Mouse (Mus musculus) liver, embryonic 15.5 days (tissue): ENCODE data around the gene Mybpc3. TPM values are rescaled to one million over a fixed set of nuclear protein-coding genes. Genes with fewer than 3 reads are reported as not detected.
A peak's percentile ranks its signal among the peaks of the same experiment; 100 is the strongest.

Experiments
- ATAC-seq: fragments of 200-750 bp; cut with Nextera tagmentation; 2 replicates; pipeline ENCODE4 v1.8.0; 2017; ENCODE audit warnings: moderate number of reproducible peaks, mild to moderate bottlenecking, moderate library complexity; ENCODE audit not compliant: insufficient read depth
- H3K27ac ChIP-seq: fragments of 300-500 bp; sonication (generic); replicated peaks from 2 replicates; pipeline ENCODE4 v1.5.1; 2015; ENCODE audit warnings: mild to moderate bottlenecking, inconsistent platforms
- H3K27me3 ChIP-seq: fragments of 300-500 bp; sonication (generic); 2 replicates; pipeline ENCODE4 v1.6.1; 2015; ENCODE audit warnings: mild to moderate bottlenecking, inconsistent platforms
- H3K36me3 ChIP-seq: fragments of 300-500 bp; sonication (generic); replicated peaks from 2 replicates; pipeline ENCODE4 v1.6.1; 2015; ENCODE audit warnings: moderate library complexity, mild to moderate bottlenecking, inconsistent platforms
- H3K4me1 ChIP-seq: fragments of 300-500 bp; sonication (generic); replicated peaks from 2 replicates; pipeline ENCODE4 v1.6.1; 2015; ENCODE audit warnings: inconsistent platforms
- H3K4me2 ChIP-seq: fragments of 300-500 bp; sonication (generic); 2 replicates; pipeline ENCODE4 v1.6.1; 2015; ENCODE audit warnings: moderate library complexity, mild to moderate bottlenecking, inconsistent platforms
- H3K4me3 ChIP-seq: fragments of 300-500 bp; sonication (generic); replicated peaks from 2 replicates; pipeline ENCODE4 v1.5.1; 2015; ENCODE audit warnings: mild to moderate bottlenecking, inconsistent platforms
- H3K9ac ChIP-seq: fragments of 300-500 bp; sonication (generic); 2 replicates; pipeline ENCODE4 v1.6.1; 2015; ENCODE audit warnings: moderate library complexity, mild to moderate bottlenecking, inconsistent platforms
- H3K9me3 ChIP-seq: fragments of 300-500 bp; sonication (generic); replicated peaks from 2 replicates; pipeline ENCODE4 v1.6.1; 2016; ENCODE audit warnings: inconsistent platforms
- WGBS: fragments of 180-500 bp; shearing (Covaris S2); methylation state at CpG from one replicate; pipeline ENCODE4 v1.1.7; 2015; ENCODE audit warnings: mixed read lengths; ENCODE audit not compliant: insufficient replicate concordance; 5-methylcytosine and 5-hydroxymethylcytosine counted together
- polyA plus RNA-seq: library from polyadenylated mRNA; unstranded; fragments of >200 nt; fragmentation: Nextera tagmentation; extraction: Ambion mirVana; gene quantifications from 2 replicates; pipeline ENCODE4 v1.2.1, GENCODE M21; 2015

Mybpc3 gene
- polyA plus RNA-seq, 1 experiment from 2014 or later, result 0.17 TPM

DNA sequence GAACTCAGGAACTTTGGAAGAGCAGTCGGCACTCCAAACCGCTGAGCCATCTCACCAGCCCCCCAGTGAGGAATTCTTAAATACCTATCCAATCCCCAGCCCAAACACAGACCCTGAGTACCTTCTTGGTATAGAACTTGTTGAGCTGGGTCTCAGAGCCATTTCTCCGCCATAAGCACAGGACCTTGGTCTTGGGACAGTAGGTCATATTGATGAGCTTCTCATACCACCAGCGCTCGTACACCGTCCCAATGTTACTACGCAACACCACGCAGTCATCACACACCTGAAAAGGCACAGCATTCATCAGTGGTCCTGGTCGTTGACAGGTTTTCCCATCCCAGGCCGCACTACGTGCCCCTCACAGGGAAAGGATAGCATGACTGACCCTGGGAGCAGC is 25.5 kb downstream of the Mybpc3 start:
- 87% methylated on average over 11 of the region's 11 CpGs for WGBS
- Histone ChIP-seq H3K27me3 (no peaks in the 10 kb centered on the region), H3K9me3 (no peaks in the 10 kb centered on the region), H3K36me3 (peaks cover 32% of the 10 kb centered on the region), H3K4me2 (no peak overlapping the region), H3K4me1 (no peaks in the 10 kb centered on the region), H3K9ac (no peak overlapping the region), H3K27ac (no peak overlapping the region), H3K4me3 (no peak overlapping the region)
- no peak for ATAC-seq

DNA sequence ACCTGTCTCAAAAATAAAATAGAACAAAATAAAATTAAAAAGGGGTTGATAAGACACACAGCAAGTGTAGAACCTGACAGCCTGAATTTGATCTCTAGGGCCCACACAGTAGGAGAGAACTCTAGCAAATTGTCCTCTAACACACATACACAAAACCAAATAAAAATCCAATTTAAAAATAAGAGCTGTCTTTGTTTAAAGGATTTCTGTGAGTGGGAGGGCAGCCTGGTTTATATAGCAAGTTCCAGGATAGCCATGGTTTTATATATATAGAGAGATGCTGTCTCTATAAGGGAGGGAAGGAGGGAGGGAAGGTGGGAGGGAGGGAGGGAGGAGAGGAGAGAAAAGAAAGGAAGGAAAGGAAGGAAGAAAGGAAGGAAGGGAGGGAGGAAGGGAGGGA is 30.2 kb downstream of the Mybpc3 start:
- no peak overlapping the region for H3K4me2 ChIP-seq
- H3K27me3 ChIP-seq, result no peaks in the 10 kb centered on the region
- no peak overlapping the region for H3K4me3 ChIP-seq
- no peaks in the 10 kb centered on the region for H3K4me1 ChIP-seq
- ATAC-seq, result no peak
- H3K27ac ChIP-seq, result no peak overlapping the region
- H3K36me3 ChIP-seq, result peaks cover 27% of the 10 kb centered on the region
- H3K9ac ChIP-seq, result no peak overlapping the region
- H3K9me3 ChIP-seq, result no peaks in the 10 kb centered on the region

DNA sequence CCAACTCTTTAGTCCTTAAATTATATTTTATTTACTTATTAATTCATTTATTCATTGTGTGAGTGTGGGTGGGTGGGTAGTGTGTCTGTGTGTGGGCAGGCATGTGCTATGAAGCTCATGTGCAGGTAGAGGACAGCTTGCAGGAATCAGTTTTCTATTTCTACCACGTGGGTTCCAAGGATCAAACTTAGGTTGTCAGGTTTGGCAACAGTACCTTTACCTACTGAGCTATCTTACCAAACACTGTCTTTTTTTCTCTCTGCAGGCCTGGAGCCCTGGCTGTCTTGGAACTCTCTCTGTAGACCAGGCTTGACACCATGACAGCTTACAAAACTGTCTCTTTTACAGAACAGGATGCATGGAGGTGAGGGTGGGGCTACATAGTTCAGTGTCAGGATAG is 33.4 kb downstream of the Mybpc3 start:
- Histone ChIP-seq H3K4me1 (no peaks in the 10 kb centered on the region), H3K9ac (no peak overlapping the region), H3K4me3 (no peak overlapping the region), H3K36me3 (peaks cover 40% of the 10 kb centered on the region), H3K9me3 (no peaks in the 10 kb centered on the region), H3K27me3 (no peaks in the 10 kb centered on the region), H3K4me2 (no peak overlapping the region), H3K27ac (no peak overlapping the region)
- WGBS, result 83% methylated on average over 1 of the region's 1 CpGs
- no peak for ATAC-seq

DNA sequence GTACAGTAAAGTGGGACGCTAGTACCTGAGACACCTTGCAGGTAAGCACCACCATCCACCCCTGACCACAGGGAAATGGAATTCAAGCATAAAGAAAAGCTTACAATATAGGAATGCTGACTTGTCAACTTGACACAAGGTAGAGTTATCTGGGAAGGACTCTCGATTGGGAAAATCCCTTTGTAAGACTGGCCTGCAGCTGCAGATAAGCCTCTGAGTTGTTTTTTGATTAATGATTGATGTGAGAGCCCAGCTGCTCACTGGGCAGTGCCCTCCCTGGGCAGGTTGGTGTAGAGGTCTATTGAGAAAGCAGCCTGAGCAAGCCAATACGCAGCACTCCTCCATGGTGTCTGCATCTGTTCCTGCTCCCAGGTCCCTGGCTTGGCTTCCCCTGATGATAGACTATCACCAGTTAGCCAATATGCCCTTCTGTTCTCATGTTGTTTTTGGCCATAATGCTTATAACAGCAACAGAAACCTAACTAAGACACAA is 35.0 kb downstream of the Mybpc3 start:
- WGBS, result 55% methylated on average over 3 of the region's 3 CpGs
- no peak for ATAC-seq
- H3K4me1 ChIP-seq, result no peaks in the 10 kb centered on the region
- H3K36me3 ChIP-seq, result peaks cover 50% of the 10 kb centered on the region
- H3K9me3 ChIP-seq, result no peaks in the 10 kb centered on the region
- no peak overlapping the region for H3K4me3 ChIP-seq
- no peak overlapping the region for H3K4me2 ChIP-seq
- no peak overlapping the region for H3K9ac ChIP-seq
- no peak overlapping the region for H3K27ac ChIP-seq
- no peaks in the 10 kb centered on the region for H3K27me3 ChIP-seq

DNA sequence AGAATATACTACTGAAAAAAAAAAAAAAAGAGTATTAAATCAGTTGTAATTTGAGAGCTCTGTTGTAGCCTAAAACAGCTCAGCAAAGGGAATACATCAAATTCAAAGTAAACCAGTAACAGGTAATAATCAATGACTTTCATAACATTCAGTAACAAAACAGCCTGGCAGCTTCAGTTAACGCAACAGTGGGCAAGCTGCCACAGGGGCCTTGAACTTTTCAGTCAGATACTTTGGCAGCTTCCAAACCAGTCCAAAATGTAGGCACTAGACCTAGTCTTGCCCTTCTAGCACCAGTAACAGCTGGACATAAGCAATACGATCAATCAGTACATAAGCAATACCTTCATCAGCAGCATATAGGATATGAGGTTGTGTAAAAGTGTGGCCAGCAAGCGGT is 36.1 kb downstream of the Mybpc3 start:
- no peaks in the 10 kb centered on the region for H3K4me1 ChIP-seq

DNA sequence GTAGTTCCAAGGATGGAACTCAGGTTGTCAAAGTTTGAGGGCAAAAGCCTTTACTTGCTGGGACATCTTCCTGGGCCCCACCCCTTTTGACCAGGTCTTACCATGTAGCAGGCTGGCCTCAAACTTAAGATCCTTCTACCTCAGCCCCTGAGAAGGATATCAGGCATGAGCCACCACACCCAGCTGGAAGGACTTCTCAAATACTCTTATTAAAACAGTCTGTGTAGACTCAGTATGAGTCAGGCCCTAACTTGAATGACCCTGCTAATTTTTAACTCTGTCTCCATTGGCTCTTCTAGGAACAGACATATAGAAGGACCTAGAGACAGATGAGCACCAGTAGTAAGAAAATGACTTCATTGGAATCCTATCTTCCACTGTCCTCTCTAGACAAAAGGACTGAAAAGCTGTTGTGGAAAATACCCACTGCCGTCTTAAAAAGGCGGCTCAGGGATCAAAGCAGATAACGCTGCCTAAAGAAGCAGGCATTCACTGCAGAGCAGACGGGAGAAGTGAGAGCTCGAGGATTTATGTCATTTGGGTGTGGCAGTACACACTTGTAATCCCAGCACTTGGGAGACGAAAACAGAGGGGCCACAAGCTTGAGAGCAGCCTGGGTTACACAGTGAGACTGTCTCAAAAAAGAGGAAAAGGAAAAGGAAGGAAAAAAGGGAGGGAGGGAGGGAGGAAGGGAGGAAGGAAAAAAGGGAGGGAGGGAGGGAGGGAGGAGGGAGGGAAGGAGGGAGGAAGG is 39.2 kb downstream of the Mybpc3 start:
- no peak overlapping the region for H3K4me3 ChIP-seq
- H3K9me3 ChIP-seq, result no peaks in the 10 kb centered on the region
- ATAC-seq, result no peak
- H3K36me3 ChIP-seq, result peaks cover 61% of the 10 kb centered on the region
- no peaks in the 10 kb centered on the region for H3K27me3 ChIP-seq
- no peaks in the 10 kb centered on the region for H3K4me1 ChIP-seq
- no peak overlapping the region for H3K27ac ChIP-seq
- no peak overlapping the region for H3K9ac ChIP-seq
- WGBS, result 60% methylated on average over 6 of the region's 6 CpGs
- no peak overlapping the region for H3K4me2 ChIP-seq

More for the DNA sequence above, 36.1 kb downstream of the Mybpc3 start:
- H3K4me3 ChIP-seq, result no peak overlapping the region
- no peak overlapping the region for H3K4me2 ChIP-seq
- H3K27me3 ChIP-seq, result no peaks in the 10 kb centered on the region
- no peaks in the 10 kb centered on the region for H3K9me3 ChIP-seq
- no peak overlapping the region for H3K9ac ChIP-seq
- no peak overlapping the region for H3K27ac ChIP-seq
- WGBS, result 82% methylated on average over 3 of the region's 3 CpGs
- no peak for ATAC-seq
- H3K36me3 ChIP-seq, result peaks cover 55% of the 10 kb centered on the region

DNA sequence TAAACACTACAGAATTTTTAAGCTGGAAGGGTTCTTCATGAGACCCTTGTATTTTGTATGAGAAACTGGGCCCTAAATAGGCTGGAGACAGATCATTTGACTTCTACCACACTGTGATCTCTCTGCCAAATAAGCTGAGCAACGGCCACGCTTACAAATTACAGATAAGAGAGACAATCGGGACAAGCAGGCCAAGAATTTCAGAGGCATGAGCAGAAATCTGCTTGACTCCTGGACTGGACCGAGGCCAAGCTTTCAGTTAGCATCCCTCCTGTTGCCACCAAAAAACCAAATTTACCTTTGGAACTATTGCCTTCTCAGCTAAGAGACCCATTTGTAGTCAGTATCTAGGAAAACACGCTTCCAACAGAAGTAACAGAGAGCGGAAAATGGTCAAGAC is 42.6 kb downstream of the Mybpc3 start:
- Histone ChIP-seq H3K27me3 (no peaks in the 10 kb centered on the region), H3K4me2 (no peak overlapping the region), H3K27ac (no peak overlapping the region), H3K36me3 (peaks cover 63% of the 10 kb centered on the region), H3K9me3 (no peaks in the 10 kb centered on the region), H3K4me3 (no peak overlapping the region), H3K9ac (no peak overlapping the region), H3K4me1 (peaks cover 26% of the 10 kb centered on the region)
- WGBS, result 63% methylated on average over 6 of the region's 6 CpGs
- no peak for ATAC-seq

DNA sequence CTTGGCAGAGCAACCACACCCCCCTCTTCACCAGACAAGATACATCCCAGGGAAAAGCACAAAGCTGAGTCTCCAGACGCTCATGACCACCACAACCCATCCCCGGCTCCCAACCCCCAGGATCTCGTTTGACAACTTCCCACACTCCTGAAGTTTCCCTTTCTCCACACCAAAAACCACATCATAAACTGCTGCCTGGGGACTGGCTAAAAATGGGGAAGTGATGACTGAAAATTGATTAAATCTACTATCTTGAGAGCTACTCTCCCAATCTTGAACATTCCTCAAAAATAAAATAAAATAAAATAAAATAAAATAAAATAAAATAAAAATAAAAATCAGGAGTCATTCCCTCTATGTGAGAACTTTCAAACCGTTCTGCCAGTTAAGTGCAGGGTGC is 45.0 kb downstream of the Mybpc3 start:
- Histone ChIP-seq H3K9me3 (no peaks in the 10 kb centered on the region), H3K27me3 (no peaks in the 10 kb centered on the region), H3K4me1 (peaks cover 26% of the 10 kb centered on the region), H3K4me2 (no peak overlapping the region), H3K27ac (no peak overlapping the region), H3K36me3 (peaks cover 57% of the 10 kb centered on the region), H3K9ac (no peak overlapping the region), H3K4me3 (no peak overlapping the region)
- WGBS, result 62% methylated on average over 4 of the region's 4 CpGs
- no peak for ATAC-seq

DNA sequence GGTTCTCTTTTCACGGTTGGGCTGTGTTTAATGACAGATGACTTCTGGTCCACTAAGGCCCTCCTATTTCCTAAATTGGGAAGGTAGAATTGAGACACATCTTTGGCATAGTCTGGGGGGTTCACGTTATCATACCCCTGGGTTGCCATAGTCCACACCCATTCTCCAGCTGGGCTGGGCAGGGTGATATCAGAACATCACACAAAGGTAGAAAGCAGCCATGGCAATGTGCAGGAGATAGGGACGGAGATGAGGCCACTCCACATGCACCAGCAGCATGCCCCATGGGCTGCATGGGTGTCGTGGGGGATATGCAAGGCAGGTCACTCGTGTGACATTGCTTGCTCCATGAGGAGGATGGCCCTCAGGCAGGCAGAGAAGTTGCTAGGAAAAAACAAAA is 45.6 kb downstream of the Mybpc3 start:
- Histone ChIP-seq H3K27ac (no peak overlapping the region), H3K36me3 (peaks cover 54% of the 10 kb centered on the region), H3K4me2 (no peak overlapping the region), H3K4me1 (peaks cover 26% of the 10 kb centered on the region), H3K4me3 (no peak overlapping the region), H3K9me3 (no peaks in the 10 kb centered on the region), H3K9ac (no peak overlapping the region), H3K27me3 (no peaks in the 10 kb centered on the region)
- ATAC-seq, result peak; percentile 25; the same call in 1 of the 2 replicates
- WGBS, result 32% methylated on average over 5 of the region's 5 CpGs

DNA sequence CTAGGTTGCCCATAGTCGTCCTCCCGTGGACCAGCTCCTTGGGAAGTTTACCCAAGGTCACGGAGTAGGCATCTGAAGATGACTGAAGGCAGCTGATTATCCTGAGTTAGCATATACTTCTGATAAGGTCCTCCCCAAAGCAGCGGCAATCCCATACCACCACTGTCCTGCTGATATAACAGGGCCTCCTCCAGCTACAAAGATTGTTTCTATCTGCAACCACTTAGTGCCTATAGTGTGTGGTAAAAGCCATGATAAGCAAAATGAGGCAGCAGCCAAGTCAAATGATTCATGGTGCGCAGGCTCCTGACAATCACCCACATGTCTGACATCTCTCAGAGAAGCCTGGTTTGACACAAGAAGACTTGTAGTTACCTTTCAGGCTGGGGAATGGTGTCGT is 47.0 kb downstream of the Mybpc3 start:
- no peak overlapping the region for H3K9ac ChIP-seq
- no peak overlapping the region for H3K4me2 ChIP-seq
- ATAC-seq, result peak; percentile 77
- 36% methylated on average over 6 of the region's 6 CpGs for WGBS
- H3K27me3 ChIP-seq, result no peaks in the 10 kb centered on the region
- H3K4me3 ChIP-seq, result no peak overlapping the region
- peaks cover 26% of the 10 kb centered on the region for H3K4me1 ChIP-seq
- H3K36me3 ChIP-seq, result peaks cover 60% of the 10 kb centered on the region
- no peak overlapping the region for H3K27ac ChIP-seq
- H3K9me3 ChIP-seq, result no peaks in the 10 kb centered on the region

DNA sequence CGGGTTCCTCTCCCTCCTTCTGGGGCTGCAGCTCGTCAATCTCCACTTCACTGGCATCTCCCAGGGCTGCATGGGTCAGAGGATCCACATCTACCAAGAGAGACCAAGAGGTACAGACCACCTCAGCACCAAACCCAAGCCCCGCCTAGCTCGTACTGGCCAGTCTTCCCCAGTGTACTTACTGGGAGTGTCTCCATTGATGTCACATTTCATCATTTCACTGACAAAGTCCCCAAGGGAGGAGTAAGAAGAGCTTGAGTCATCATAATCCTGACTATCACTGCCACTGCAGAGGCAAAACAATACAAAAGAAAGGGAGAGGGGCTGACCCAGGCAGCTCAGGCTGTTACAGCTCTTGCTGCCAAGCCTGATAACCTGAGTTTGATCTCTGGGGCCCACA is 49.7 kb downstream of the Mybpc3 start:
- Histone ChIP-seq H3K9ac (no peak overlapping the region), H3K4me1 (peaks cover 26% of the 10 kb centered on the region), H3K36me3 (peaks cover 57% of the 10 kb centered on the region), H3K27me3 (no peaks in the 10 kb centered on the region), H3K4me2 (no peak overlapping the region), H3K4me3 (no peak overlapping the region), H3K27ac (no peak overlapping the region), H3K9me3 (no peaks in the 10 kb centered on the region)
- 69% methylated on average over 4 of the region's 4 CpGs for WGBS
- no peak for ATAC-seq
